Mouse (Mus musculus): ENCODE measurements around the gene Tada1. TPM values are rescaled to one million over a fixed set of nuclear protein-coding genes. Genes with fewer than 3 reads are reported as not detected.

The Tada1 gene
- polyA plus RNA-seq (2016; fragmentation: Nextera tagmentation; extraction: Ambion mirVana) = 66.8 and 69.4 TPM in 2 replicates

DNA sequence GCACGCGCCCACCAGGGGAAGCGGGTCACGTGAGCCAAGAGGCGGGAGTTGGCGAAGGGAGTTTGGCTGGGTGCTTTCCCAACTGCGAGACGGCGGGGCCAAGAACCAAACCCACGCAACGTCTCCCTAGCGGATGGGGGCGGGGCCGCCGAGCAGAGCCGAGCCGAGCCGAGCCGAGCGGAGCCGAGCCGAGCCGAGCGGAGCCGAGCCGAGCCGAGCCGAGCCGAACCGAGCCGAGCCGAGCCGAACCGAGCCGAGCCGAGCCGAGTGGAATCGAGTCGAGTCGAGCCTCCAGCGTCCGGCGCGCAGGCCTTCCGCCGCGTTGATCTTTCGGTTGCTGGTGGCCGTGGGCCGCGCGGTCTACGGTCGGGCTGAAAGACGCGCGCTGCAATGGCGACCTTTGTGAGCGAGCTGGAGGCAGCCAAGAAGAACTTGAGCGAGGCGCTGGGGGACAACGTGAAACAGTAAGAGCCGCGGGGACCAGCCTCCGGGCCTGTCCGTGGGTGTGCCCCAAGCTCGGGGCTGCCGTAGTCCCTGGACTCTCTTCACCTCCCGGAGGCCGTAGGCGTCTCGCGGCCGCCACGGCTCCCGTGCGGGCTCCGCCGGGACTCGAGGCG lies at the start of gene Tada1:
Gene Tada1 (plus strand): TSS at position 85 of the 617 bp plus-strand sequence.
- under 1% methylated on average over 81 of the region's 81 CpGs for WGBS
- H3K27ac ChIP-seq = peak within 1 kb of the TSS; percentile 96
- H3K36me3 ChIP-seq (replicated peaks) = peaks cover 28% of the 10 kb centered on the region
- peaks cover 5% of the 10 kb centered on the region; the same call in 1 of the 2 replicates for H3K9me3 ChIP-seq
- DNase-seq (ENCODE audit: extremely low spot score, low spot score) = peak; percentile 97
- no peaks in the 10 kb centered on the region; the same call in 1 of the 2 replicates for H3K27me3 ChIP-seq (ENCODE audit: poor library complexity, severe bottlenecking)
- peaks cover 24% of the 10 kb centered on the region for H3K4me1 ChIP-seq
- peak within 1 kb of the TSS; percentile 83 for H3K4me3 ChIP-seq

DNA sequence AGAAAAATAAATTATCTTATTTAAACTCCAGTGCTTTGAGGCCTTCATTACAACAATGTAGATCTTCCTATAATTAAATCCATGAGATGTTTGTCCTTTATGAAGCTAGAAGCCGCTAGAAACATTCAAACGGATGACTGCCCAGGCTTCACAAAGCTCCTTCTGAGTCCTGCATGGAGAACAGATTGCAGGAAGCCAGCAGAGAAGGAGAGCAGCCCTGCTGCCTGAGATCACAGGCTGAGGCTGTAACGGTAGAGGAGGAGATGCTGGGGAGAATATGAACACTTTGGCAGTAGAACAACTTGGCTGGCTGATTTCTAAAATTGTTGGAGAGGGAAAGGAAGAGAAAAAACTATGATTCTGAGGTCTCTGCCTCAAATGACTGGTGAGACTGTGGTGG lies 48.1 kb upstream of the Tada1 start:
- Histone ChIP-seq H3K4me3 (no peak overlapping the region), H3K27me3 (ENCODE audit: poor library complexity, severe bottlenecking) (no peaks in the 10 kb centered on the region), H3K9me3 (no peaks in the 10 kb centered on the region), H3K36me3 (replicated peaks) (no peaks in the 10 kb centered on the region), H3K27ac (no peak overlapping the region), H3K4me1 (no peaks in the 10 kb centered on the region)
- no peak for DNase-seq (ENCODE audit: extremely low spot score, low spot score)
- WGBS = 81% methylated on average over 3 of the region's 3 CpGs

DNA sequence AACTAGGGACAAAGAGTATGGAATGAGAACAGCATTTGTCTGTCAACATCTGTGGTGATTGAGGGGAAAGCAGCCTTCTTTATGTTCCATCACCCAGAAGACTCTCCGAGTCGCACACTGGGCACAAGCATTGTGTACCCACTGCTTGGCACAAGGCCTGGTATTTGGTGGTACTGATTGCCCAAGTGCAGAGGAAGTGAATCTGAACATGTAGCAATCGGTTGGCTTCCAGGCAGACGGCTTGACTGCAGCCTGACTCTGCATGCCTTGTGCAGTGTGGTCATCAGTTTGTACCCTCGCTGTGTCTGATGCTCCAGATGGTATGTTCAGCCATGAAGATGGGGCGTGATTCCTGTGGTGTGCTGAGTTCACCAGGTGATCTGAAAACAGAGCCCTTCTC lies 39.8 kb upstream of the Tada1 start:
- Histone ChIP-seq H3K9me3 (no peaks in the 10 kb centered on the region), H3K27ac (no peak overlapping the region), H3K4me1 (peaks cover 9% of the 10 kb centered on the region), H3K4me3 (no peak overlapping the region), H3K27me3 (ENCODE audit: poor library complexity, severe bottlenecking) (no peaks in the 10 kb centered on the region), H3K36me3 (replicated peaks) (no peaks in the 10 kb centered on the region)
- DNase-seq (ENCODE audit: extremely low spot score, low spot score) = no peak
- WGBS = 89% methylated on average over 6 of the region's 6 CpGs

DNA sequence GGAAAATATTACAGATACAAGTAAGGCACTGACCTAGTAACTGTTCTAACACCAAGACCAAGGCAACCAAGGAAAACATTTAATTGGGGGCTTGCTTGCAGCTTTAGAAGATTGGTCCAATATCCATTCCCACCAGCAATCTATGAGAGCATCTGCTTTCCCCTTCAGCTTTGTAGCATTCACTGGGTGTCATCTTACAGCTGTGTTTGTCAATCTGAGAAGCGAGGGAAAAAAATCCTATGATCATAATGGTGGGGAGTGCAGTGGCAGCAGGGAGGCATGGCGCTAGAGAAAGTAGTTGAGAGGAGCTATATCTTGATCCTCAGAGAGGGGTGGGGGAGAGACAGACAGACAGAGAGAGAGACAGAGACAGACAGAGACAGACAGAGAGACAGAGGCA lies 36.8 kb upstream of the Tada1 start:
- WGBS = 65% methylated on average over 2 of the region's 2 CpGs
- peaks cover 16% of the 10 kb centered on the region for H3K4me1 ChIP-seq
- H3K9me3 ChIP-seq = no peaks in the 10 kb centered on the region
- H3K27ac ChIP-seq = no peak overlapping the region
- no peaks in the 10 kb centered on the region for H3K36me3 ChIP-seq (replicated peaks)
- H3K4me3 ChIP-seq = no peak overlapping the region
- DNase-seq (ENCODE audit: extremely low spot score, low spot score) = no peak
- no peaks in the 10 kb centered on the region for H3K27me3 ChIP-seq (ENCODE audit: poor library complexity, severe bottlenecking)

DNA sequence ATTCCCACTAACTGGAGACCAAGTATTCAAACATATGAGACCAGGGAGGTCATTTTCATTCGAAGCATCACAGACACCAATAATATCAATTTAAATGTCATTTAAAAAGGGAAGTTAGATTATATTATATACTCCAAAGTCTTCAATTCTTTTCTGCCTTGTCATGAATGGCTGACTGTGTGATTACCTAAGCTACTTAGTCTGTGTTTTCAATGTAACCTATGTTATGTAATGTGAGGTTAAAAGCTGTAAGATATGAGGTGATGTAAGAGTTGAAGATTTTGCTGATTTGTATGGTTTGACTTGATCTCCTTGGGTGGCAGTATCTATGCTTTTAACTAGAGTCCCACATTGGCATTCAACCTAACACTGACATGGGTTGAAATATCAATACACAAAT lies 36.4 kb upstream of the Tada1 start:
- no peaks in the 10 kb centered on the region for H3K36me3 ChIP-seq (replicated peaks)
- no peak overlapping the region for H3K27ac ChIP-seq
- no peak for DNase-seq (ENCODE audit: extremely low spot score, low spot score)
- WGBS = 84% methylated on average over 1 of the region's 1 CpGs
- H3K4me3 ChIP-seq = no peak overlapping the region
- peaks cover 16% of the 10 kb centered on the region for H3K4me1 ChIP-seq
- no peaks in the 10 kb centered on the region for H3K9me3 ChIP-seq
- no peaks in the 10 kb centered on the region for H3K27me3 ChIP-seq (ENCODE audit: poor library complexity, severe bottlenecking)

DNA sequence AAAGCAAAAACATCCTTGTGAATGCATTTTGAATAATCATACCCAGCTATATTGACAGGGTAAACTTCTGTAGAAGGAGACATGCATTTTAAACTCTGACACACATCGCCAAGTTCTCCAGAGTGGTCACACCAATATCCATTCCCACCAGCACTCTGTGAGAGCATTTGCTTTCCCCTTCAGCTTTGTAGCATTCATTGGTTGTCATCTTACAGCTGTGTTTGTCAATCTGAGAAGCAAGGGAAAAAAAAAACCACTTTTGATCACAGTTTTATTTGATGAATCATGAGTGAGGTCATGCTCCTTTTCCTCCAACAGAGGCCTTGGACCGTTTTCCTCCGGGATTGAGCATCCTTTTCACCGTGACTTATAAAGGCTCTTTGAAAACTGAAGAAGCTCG lies 35.3 kb upstream of the Tada1 start:
- Histone ChIP-seq H3K4me3 (no peak overlapping the region), H3K27me3 (ENCODE audit: poor library complexity, severe bottlenecking) (no peaks in the 10 kb centered on the region), H3K9me3 (no peaks in the 10 kb centered on the region), H3K4me1 (peaks cover 16% of the 10 kb centered on the region), H3K27ac (no peak overlapping the region), H3K36me3 (replicated peaks) (no peaks in the 10 kb centered on the region)
- 80% methylated on average over 5 of the region's 5 CpGs for WGBS
- no peak for DNase-seq (ENCODE audit: extremely low spot score, low spot score)

DNA sequence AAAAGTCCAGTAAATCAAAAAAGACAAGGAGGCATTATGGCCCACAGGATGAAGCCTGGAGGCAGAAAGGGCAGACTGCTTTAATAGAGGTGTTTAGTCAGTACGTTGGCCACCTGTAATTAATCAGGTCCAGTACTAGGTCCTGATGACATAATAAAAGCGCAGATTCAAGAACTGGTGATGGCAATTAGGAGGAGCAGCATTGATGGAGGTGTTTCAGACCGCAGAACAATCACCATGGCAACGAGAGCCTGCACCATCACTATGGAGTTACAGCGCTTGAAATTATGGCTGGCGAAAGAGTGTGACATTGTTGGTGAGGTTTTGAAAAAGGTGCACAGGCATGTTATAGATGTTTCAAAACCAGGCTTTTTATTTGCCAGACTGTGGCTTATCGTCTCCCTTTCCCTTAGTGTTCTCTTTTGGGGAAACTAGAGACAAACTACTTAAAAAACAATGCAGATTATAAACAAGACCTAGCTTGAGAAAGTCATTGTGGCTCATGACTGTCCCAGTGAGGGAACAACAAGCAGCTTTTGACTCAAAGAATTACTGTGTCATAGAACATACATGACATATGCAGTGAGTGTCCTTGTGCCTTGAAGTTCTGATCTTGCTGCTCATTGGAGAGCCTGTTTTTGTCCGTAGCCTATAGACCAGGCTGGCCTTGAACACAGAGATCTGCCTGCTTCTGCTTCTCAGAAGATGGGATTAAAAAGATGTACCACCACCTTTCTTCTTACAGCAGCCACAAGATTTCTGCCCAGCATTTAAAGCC lies 34.4 kb upstream of the Tada1 start:
- DNase-seq (ENCODE audit: extremely low spot score, low spot score) = no peak
- no peak overlapping the region for H3K4me3 ChIP-seq
- 76% methylated on average over 8 of the region's 8 CpGs for WGBS
- no peaks in the 10 kb centered on the region for H3K27me3 ChIP-seq (ENCODE audit: poor library complexity, severe bottlenecking)
- H3K36me3 ChIP-seq (replicated peaks) = no peaks in the 10 kb centered on the region
- no peak overlapping the region for H3K27ac ChIP-seq
- H3K4me1 ChIP-seq = peaks cover 16% of the 10 kb centered on the region
- no peaks in the 10 kb centered on the region for H3K9me3 ChIP-seq

DNA sequence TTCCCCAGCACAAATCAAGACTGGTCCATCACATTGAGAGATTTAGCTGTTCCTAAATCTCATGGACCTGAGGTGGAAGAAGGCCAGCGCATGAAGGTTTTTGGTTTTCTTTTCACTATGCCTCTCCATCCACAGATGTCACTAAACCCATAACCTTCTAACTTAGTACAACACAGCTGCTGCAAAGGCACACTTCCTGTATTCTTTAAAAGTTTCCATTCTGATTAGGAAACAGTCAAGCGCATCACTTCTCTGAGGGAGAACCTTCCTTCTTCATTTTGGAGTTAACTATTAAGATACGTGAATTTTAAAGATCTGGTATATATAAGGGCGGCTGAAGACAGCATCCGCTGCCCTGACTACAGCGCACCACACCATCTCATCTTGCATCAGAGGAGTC lies 33.3 kb upstream of the Tada1 start:
- WGBS = 95% methylated on average over 6 of the region's 6 CpGs

DNA sequence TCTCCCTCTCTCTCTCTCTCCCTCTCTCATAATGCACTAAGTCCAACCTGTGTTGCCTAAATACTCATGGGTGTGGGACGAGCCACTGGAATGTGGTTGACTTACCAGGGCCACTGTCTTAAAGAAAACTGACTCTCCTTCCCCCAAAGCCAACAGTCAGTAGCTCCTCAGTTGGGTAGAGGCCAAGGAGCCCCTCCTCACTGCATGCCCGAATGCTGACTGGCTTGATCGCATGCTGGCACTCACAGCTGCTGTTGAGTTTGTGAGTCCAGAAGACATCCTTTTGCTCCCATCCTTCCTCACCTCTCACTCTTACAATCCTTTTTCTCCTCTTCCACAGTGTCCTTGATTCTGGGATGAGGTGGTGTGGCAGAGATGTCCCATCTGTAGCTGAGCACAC lies 32.0 kb upstream of the Tada1 start:
- Histone ChIP-seq H3K27ac (no peak overlapping the region), H3K27me3 (ENCODE audit: poor library complexity, severe bottlenecking) (no peaks in the 10 kb centered on the region), H3K9me3 (no peaks in the 10 kb centered on the region), H3K4me3 (no peak overlapping the region), H3K36me3 (replicated peaks) (no peaks in the 10 kb centered on the region), H3K4me1 (peaks cover 16% of the 10 kb centered on the region)
- DNase-seq (ENCODE audit: extremely low spot score, low spot score) = no peak
- 90% methylated on average over 3 of the region's 3 CpGs for WGBS

More for the DNA sequence above, 33.3 kb upstream of the Tada1 start:
- DNase-seq (ENCODE audit: extremely low spot score, low spot score) = no peak
- Histone ChIP-seq H3K4me1 (peaks cover 16% of the 10 kb centered on the region), H3K36me3 (replicated peaks) (no peaks in the 10 kb centered on the region), H3K9me3 (no peaks in the 10 kb centered on the region), H3K4me3 (no peak overlapping the region), H3K27me3 (ENCODE audit: poor library complexity, severe bottlenecking) (no peaks in the 10 kb centered on the region), H3K27ac (no peak overlapping the region)

DNA sequence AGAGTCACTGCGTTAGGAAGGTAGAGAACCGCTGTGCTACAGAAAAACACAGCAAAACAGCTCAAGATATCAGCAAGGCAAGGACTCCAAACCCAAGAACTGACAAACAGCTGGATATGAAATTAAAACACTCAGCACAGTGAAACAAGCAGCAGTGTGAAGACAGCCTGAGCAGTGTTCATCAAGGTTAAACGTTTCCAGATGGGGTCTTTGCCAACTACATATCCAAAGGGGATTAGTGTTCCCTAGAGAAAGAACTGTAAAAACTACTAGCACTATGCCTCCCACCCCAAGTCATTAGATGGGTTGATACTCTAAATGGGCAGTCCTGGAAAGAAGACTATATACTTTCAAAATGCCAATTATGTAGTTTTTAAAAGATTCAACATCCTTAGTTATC lies 29.6 kb upstream of the Tada1 start:
- Histone ChIP-seq H3K9me3 (no peaks in the 10 kb centered on the region), H3K4me1 (peaks cover 5% of the 10 kb centered on the region), H3K4me3 (no peak overlapping the region), H3K36me3 (replicated peaks) (no peaks in the 10 kb centered on the region), H3K27me3 (ENCODE audit: poor library complexity, severe bottlenecking) (no peaks in the 10 kb centered on the region), H3K27ac (no peak overlapping the region)
- no peak for DNase-seq (ENCODE audit: extremely low spot score, low spot score)
- WGBS = 78% methylated on average over 3 of the region's 3 CpGs

DNA sequence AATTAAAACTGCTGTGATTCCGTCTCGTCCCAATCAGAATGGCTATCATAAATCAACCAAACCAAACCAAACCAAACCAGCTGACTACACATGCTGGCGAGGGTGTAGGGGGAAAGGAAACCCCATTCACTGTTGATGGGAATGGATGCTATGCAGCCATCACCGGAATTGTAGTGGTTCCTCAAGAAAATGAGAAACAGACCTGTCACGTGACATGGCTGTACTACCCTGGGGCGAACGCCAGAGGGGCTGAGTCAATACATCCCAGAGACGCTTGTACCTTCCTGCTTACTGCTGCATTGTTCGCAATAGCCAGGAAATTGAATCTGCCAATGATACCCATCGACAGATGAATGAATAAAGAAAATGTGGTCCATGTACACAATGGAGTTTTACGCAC lies 29.1 kb upstream of the Tada1 start:
- no peaks in the 10 kb centered on the region for H3K27me3 ChIP-seq (ENCODE audit: poor library complexity, severe bottlenecking)
- WGBS = 83% methylated on average over 11 of the region's 11 CpGs
- DNase-seq (ENCODE audit: extremely low spot score, low spot score) = no peak

DNA sequence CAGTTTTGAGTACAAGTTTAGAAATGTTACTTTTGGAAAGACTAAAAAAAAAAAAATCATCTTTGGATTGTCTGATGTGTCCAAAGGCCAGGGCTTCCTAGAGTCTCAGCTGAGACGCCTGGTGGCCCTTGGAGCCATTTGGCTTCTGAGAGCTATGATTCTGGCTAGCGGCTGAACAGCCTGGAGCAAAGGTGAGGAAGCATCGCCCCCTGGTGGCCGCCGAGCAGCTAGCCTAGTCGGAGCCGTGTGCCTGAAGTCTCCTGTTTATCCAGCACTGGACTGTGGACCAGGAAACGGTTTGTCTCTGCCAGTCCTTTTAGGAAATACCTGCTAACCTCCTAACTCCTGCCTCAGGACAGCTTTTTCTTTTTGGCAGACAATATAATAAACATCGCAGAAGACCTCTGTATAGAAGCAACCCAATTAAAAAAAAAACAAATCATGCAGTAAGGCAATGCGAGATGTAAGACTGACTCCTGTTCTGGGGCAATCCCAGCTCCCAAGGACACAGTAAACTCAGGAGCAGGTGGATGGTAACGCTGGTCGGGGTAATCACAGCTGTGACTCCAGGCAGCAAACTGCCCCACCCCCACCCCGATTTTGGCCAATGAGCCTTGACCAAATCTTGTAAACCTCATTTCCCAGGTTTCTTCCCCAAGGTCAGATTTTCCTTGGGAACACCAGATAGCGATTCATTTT lies 18.6 kb upstream of the Tada1 start:
- no peaks in the 10 kb centered on the region for H3K4me1 ChIP-seq
- WGBS = 31% methylated on average over 14 of the region's 14 CpGs
- H3K36me3 ChIP-seq (replicated peaks) = no peaks in the 10 kb centered on the region
- no peaks in the 10 kb centered on the region for H3K27me3 ChIP-seq (ENCODE audit: poor library complexity, severe bottlenecking)
- no peaks in the 10 kb centered on the region for H3K9me3 ChIP-seq
- peak; percentile 88 for DNase-seq (ENCODE audit: extremely low spot score, low spot score)
- H3K4me3 ChIP-seq = no peak overlapping the region
- H3K27ac ChIP-seq = no peak overlapping the region

More for the DNA sequence above, 29.1 kb upstream of the Tada1 start:
- Histone ChIP-seq H3K9me3 (no peaks in the 10 kb centered on the region), H3K27ac (no peak overlapping the region), H3K4me1 (peaks cover under 1% of the 10 kb centered on the region), H3K36me3 (replicated peaks) (no peaks in the 10 kb centered on the region), H3K4me3 (no peak overlapping the region)

DNA sequence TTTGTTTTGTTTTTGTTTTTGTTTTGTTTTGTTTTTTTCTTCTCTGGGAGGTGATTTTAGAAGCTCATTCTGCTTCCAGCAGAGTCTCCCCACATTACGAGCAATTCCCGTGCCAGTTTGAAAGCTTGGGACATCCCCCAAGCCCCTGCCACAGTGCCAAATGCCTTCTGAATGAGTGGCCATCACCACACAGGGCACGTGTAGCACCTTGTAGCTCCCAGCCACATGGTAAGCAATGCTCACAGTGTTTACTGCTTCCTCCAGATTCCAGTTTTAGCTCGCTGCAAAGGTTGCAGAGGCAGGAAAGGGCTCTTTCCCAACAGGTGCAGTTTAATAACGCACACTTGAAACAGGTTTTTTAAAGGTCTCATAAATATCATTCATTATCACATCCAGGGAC lies 18.0 kb upstream of the Tada1 start:
- no peaks in the 10 kb centered on the region for H3K36me3 ChIP-seq (replicated peaks)
- 85% methylated on average over 5 of the region's 5 CpGs for WGBS
- no peaks in the 10 kb centered on the region for H3K4me1 ChIP-seq
- no peak overlapping the region for H3K27ac ChIP-seq
- no peaks in the 10 kb centered on the region for H3K9me3 ChIP-seq
- H3K4me3 ChIP-seq = no peak overlapping the region
- no peaks in the 10 kb centered on the region for H3K27me3 ChIP-seq (ENCODE audit: poor library complexity, severe bottlenecking)
- no peak for DNase-seq (ENCODE audit: extremely low spot score, low spot score)
